Mouse (Mus musculus) heart, embryonic 14.5 days (tissue): ENCODE results near the gene Tmem212. TPM values are rescaled to one million over a fixed set of nuclear protein-coding genes. Genes with fewer than 3 reads are reported as not detected.

Source experiments
- ATAC-seq: fragments of 200-750 bp; cut with Nextera tagmentation; 2 replicates; pipeline ENCODE4 v1.8.0; 2017; ENCODE audit warnings: low read depth, moderate TSS enrichment; ENCODE audit not compliant: insufficient number of reproducible peaks, insufficient read depth, low FRiP score
- H3K27ac ChIP-seq, 2 experiments: fragments of 200-500 bp in 1 of 2; fragments of 300-500 bp in 1 of 2; sonication (generic) in 1 of 2; replicated peaks in 1 of 2; 2 replicates each; pipeline ENCODE4 v1.5.1; 2012 to 2014; ENCODE audit warnings: low read depth in 2 of 2, low read length in 2 of 2, control low read depth in 1 of 2, mild to moderate bottlenecking in 1 of 2, mixed read lengths in 1 of 2; ENCODE audit not compliant: control insufficient read depth in 1 of 2, insufficient read depth in 1 of 2
- H3K27me3 ChIP-seq: fragments of 300-500 bp; sonication (generic); 2 replicates; pipeline ENCODE4 v1.6.1; 2014; ENCODE audit warnings: mild to moderate bottlenecking, low read length, control low read depth; ENCODE audit not compliant: control insufficient read depth, insufficient read depth
- H3K36me3 ChIP-seq: fragments of 300-500 bp; sonication (generic); 2 replicates; pipeline ENCODE4 v1.6.1; 2014; ENCODE audit warnings: mild to moderate bottlenecking, control low read depth, low read length, mixed read lengths; ENCODE audit not compliant: control insufficient read depth, insufficient read depth
- H3K4me1 ChIP-seq, 2 experiments: fragments of 200-500 bp in 1 of 2; fragments of 300-500 bp in 1 of 2; sonication (generic) in 1 of 2; 2 replicates each; pipeline ENCODE4 v1.6.1; 2012 to 2014; ENCODE audit warnings: low read length in 2 of 2, control low read depth in 1 of 2, mixed read lengths in 1 of 2; ENCODE audit not compliant: control insufficient read depth in 2 of 2, insufficient read depth in 2 of 2
- H3K4me2 ChIP-seq: fragments of 300-500 bp; sonication (generic); 2 replicates; pipeline ENCODE4 v1.6.1; 2014; ENCODE audit warnings: mild to moderate bottlenecking, low read length
- H3K4me3 ChIP-seq, 2 experiments: fragments of 200-500 bp in 1 of 2; fragments of 300-500 bp in 1 of 2; sonication (generic) in 1 of 2; 2 replicates each; pipeline ENCODE4 v1.5.1; 2012 to 2014; ENCODE audit warnings: low read length in 2 of 2, mild to moderate bottlenecking in 2 of 2, control low read depth in 1 of 2, low read depth in 1 of 2, moderate library complexity in 1 of 2; ENCODE audit not compliant: control insufficient read depth in 1 of 2, insufficient read depth in 1 of 2
- H3K9ac ChIP-seq: fragments of 300-500 bp; sonication (generic); 2 replicates; pipeline ENCODE4 v1.6.1; 2014; ENCODE audit warnings: mild to moderate bottlenecking, low read length
- H3K9me3 ChIP-seq: fragments of 300-500 bp; sonication (generic); 2 replicates; pipeline ENCODE4 v1.6.1; 2016; ENCODE audit warnings: low read length, control low read depth; ENCODE audit not compliant: control insufficient read depth
- WGBS: fragments of 180-500 bp; shearing (Covaris S2); extraction: QIAGEN DNeasy Blood & Tissue Kit; methylation state at CpG from one replicate; pipeline ENCODE4 v1.1.7; 2014; 5-methylcytosine and 5-hydroxymethylcytosine counted together
- polyA plus RNA-seq: library from polyadenylated mRNA; unstranded; fragments of >200 nt; fragmentation: Nextera tagmentation; extraction: Ambion mirVana; gene quantifications from 2 replicates; pipeline ENCODE4 v1.2.1, GENCODE M21; 2014

Tmem212 gene
- polyA plus RNA-seq, 1 experiment from 2014 or later, result not detected

DNA sequence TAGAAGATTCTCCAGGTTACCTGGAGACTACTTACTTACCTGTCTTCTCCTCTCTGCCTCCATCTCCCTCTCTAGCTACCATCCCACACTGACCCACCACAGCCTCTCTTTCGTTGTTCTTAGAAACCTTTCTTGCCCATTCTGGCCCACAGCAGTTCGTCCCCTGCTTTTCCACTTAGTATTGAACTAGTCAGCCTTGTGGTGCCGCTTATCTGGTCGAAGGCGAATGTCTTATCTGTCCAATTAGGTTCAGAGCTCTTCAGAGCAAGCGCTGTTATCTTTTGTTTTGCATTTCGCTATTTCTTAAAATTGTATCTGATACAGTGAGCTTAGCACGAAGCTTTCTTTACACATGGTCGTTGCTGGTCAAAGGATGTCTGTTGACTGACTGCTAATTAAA is 56.9 kb downstream of the Tmem212 start:
- no peak overlapping the region for H3K27ac ChIP-seq
- no peak overlapping the region for H3K9ac ChIP-seq
- H3K4me2 ChIP-seq, result peak overlapping the region; percentile 62
- 0 out of 2 replicates have a peak, but pooled peaks cover 3% of the 10 kb centered on the region for H3K9me3 ChIP-seq
- H3K4me3 ChIP-seq, result no peak overlapping the region
- WGBS, result 38% methylated on average over 9 of the region's 9 CpGs
- H3K36me3 ChIP-seq, result no peaks in the 10 kb centered on the region
- H3K27me3 ChIP-seq, result no peaks in the 10 kb centered on the region
- peaks cover 7 to 12% of the 10 kb centered on the region in 2 experiments for H3K4me1 ChIP-seq
- ATAC-seq, result no peak

DNA sequence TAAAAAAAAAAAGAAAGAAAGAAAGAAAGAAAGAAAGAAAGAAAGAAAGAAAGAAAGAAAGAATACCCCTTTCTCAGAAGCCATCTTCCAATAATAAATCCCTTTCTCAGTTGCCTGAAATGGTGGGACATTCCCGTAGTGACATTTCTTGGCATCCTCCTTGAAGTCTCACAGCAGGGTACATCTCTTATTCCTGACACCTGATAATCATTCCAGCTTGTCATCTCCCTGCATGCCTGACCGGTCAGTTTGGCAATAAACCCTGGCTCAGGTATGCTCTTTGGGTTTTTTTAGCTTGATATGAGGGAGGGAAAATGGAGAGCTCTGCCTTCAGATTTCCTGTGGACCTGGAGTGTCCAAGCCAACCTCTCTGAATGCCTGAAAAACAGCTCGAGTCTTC is 59.9 kb downstream of the Tmem212 start:
- no peaks in the 10 kb centered on the region for H3K36me3 ChIP-seq
- H3K4me1 ChIP-seq, result peaks cover 7 to 12% of the 10 kb centered on the region in 2 experiments
- H3K4me3 ChIP-seq, result no peak overlapping the region
- no peak overlapping the region for H3K27ac ChIP-seq
- WGBS, result 53% methylated on average over 3 of the region's 3 CpGs
- H3K9me3 ChIP-seq, result 0 out of 2 replicates have a peak, but pooled peaks cover 9% of the 10 kb centered on the region
- no peak overlapping the region for H3K4me2 ChIP-seq
- no peak overlapping the region for H3K9ac ChIP-seq
- ATAC-seq, result no peak
- H3K27me3 ChIP-seq, result no peaks in the 10 kb centered on the region

DNA sequence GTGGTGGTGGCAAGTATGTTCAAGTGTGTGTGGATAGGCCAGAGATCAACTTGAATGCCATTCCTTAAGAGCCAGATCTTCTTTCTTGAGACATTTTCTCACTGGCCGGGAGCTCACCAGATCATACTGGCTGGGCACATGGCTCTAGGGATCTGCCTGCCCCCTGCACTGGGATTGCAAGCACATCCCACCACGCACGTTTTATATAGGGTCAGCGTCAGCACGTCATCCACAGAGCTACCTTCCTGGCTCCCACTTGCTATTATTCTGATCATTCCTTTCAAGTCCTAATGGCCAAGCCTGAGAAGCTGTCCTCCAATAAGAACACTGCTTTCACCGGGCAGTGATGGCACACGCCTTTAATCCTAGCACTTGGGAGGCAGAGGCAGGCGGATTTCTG is 60.4 kb downstream of the Tmem212 start:
- H3K4me3 ChIP-seq, result no peak overlapping the region
- 91% methylated on average over 8 of the region's 8 CpGs for WGBS
- H3K36me3 ChIP-seq, result no peaks in the 10 kb centered on the region
- H3K4me2 ChIP-seq, result no peak overlapping the region
- no peak for ATAC-seq
- H3K27ac ChIP-seq, result no peak overlapping the region
- no peak overlapping the region for H3K9ac ChIP-seq
- H3K9me3 ChIP-seq, result 0 out of 2 replicates have a peak, but pooled peaks cover 9% of the 10 kb centered on the region
- H3K27me3 ChIP-seq, result no peaks in the 10 kb centered on the region
- peaks cover 7 to 12% of the 10 kb centered on the region in 2 experiments for H3K4me1 ChIP-seq

DNA sequence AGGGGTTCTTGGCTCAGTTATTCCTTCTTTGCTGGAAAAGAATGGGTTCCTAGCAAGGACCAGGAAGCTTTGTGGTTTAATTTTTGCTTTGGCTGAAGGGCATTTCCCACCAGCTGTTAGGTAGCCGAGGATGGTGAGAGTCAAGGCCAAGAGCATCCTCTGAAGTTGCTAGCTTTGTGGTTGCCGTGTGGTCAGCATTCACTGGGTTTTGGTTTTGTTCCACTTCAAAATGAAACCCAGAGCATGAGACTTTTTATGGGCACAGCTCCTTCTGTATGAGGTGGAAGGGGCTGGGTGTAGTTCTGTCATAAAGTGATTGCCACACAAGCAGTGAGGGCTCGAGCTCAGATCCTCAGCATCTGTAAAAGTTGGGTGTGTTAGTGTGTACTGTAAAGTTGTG is 67.4 kb downstream of the Tmem212 start:
- Histone ChIP-seq H3K9me3 (0 out of 2 replicates have a peak, but pooled peaks cover 6% of the 10 kb centered on the region), H3K9ac (no peak overlapping the region), H3K27me3 (no peaks in the 10 kb centered on the region), H3K27ac (no peak overlapping the region), H3K4me2 (no peak overlapping the region), H3K4me1 (peaks cover 0 to 2% of the 10 kb centered on the region in 2 experiments; a peak in 2 of 4 replicates), H3K36me3 (no peaks in the 10 kb centered on the region), H3K4me3 (no peak overlapping the region)
- no peak for ATAC-seq
- WGBS, result 84% methylated on average over 3 of the region's 3 CpGs

DNA sequence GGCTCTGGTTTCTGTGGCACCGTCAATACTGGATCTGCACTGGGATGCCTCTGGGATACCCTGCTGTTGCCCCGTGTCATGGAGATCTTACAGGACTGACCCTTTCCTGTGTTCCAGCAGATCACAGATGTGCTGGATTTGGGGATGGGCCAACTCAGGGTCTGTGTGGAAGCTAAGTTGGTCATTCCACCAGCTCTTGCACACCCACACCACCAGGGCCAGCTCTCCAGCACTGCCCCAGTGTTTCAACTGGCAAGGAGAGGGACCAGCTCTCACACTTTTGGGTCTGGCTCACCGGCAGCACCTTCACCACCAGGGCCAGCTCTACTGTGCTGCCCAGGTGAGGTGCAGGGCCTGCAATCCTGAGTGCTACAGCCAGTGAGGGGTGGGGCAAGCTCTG is 68.9 kb downstream of the Tmem212 start:
- H3K9ac ChIP-seq, result no peak overlapping the region
- H3K4me1 ChIP-seq, result peaks cover 0 to 7% of the 10 kb centered on the region in 2 experiments; a peak in 2 of 4 replicates
- no peak overlapping the region for H3K4me2 ChIP-seq
- 80% methylated on average over 3 of the region's 3 CpGs for WGBS
- no peak overlapping the region for H3K4me3 ChIP-seq
- H3K27ac ChIP-seq, result no peak overlapping the region
- H3K9me3 ChIP-seq, result 0 out of 2 replicates have a peak, but pooled peaks cover 6% of the 10 kb centered on the region
- H3K36me3 ChIP-seq, result no peaks in the 10 kb centered on the region
- no peaks in the 10 kb centered on the region for H3K27me3 ChIP-seq
- no peak for ATAC-seq

DNA sequence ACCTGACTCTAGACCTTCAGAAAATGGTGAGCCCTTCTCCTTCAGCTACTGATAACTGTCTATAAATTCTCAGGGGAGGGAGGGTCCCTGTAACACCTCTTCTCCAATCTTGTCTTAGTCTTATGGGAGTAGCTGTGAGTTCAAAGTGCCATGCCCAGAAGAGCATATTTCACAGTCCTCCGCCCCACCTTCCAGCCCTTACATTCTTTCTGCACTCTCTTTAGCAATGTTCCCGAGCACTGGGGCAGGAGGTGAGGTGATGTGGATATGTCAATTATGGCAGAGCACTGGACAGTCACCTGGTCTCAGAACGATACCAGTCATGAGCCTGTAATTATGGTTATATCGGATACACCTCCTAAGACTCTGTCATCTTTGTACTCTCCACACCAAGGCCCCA is 70.2 kb downstream of the Tmem212 start:
- H3K9me3 ChIP-seq, result no peaks in the 10 kb centered on the region
- H3K36me3 ChIP-seq, result no peaks in the 10 kb centered on the region
- no peak overlapping the region for H3K4me2 ChIP-seq
- H3K4me1 ChIP-seq, result peaks cover 0 to 7% of the 10 kb centered on the region in 2 experiments; a peak in 2 of 4 replicates
- WGBS, result 82% methylated on average over 4 of the region's 4 CpGs
- H3K4me3 ChIP-seq, result no peak overlapping the region
- H3K27ac ChIP-seq, result no peak overlapping the region
- H3K27me3 ChIP-seq, result no peaks in the 10 kb centered on the region
- ATAC-seq, result no peak
- H3K9ac ChIP-seq, result no peak overlapping the region

Other genes with a start within 250 kb of the Tmem212 start
- 25.8 and 29.0 TPM in 2 replicates for gene Fndc3b, start 185.1 kb downstream of the Tmem212 start, polyA plus RNA-seq
- 8.9 and 9.0 TPM in 2 replicates for gene Pld1, start 42.3 kb upstream of the Tmem212 start, polyA plus RNA-seq